ENCODE assay signal across 22 mouse cellular contexts in the genomic region with DNA sequence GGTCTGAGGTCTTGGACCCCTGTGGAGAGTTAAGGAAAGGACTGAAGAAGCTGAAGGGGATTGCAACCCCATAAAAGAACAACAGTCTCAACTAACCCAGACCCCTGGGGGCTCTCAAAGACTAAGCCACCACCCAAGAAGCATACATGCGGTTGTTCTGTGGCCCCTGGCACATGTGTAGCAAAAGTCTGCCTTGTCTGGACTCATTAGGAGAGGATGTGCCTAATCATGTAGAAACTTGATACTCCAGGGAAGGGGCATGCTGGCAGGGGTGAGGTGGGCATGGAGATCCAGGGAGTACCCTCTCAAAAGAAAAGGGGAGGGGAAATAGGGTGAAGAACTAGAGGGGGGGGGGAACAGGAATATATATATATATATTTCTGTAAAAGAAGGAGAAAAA.
A peak's percentile ranks its signal among the peaks of the same experiment; 100 is the strongest.
DNase-seq lines count a peak whose midpoint lies in the region; ATAC-seq and TF ChIP-seq lines count a peak whose summit lies in the region.
"Had no signal": no experiment of that assay in that cellular context is flagged by ENCODE, and none has a peak within 500 bp of the region (broad histone marks: within the 10 kb centered on the region; RNA-seq: fewer than 3 reads in every experiment).

No protein-coding gene starts in this region.

- no peak for ATAC-seq in midbrain, embryonic 11.5 days (ENCODE audit: low FRiP score)
- ATAC-seq in midbrain, postnatal 0 days (ENCODE audit: low FRiP score) = no peak
- ATAC-seq in limb, embryonic 12.5 days (ENCODE audit: insufficient number of reproducible peaks, insufficient read depth, low FRiP score, low TSS enrichment, low read depth) = 0 out of 2 replicates have a peak, but pooled peaks have one; percentile 42
- ATAC-seq in granulocyte monocyte progenitor cell, adult 5-6 weeks (replicated peaks; ENCODE audit: poor library complexity, severe bottlenecking) = no peak
- ATAC-seq: CD4-positive, CD25-positive, alpha-beta regulatory T cell, adult 4 months; forebrain, embryonic 15.5 days; inflammation-experienced regulatory T-cells, adult 6 months had no signal

- no peak for TF ChIP-seq CTCF in midbrain, postnatal 0 days (IDR thresholded peaks at IDR 0.05)

- WGBS in midbrain, embryonic 11.5 days = 39% methylated on average over 1 of the region's 1 CpGs
- WGBS in midbrain, postnatal 0 days = 43% methylated on average over 1 of the region's 1 CpGs
- WGBS in limb, embryonic 12.5 days = 29% methylated on average over 1 of the region's 1 CpGs

- no peaks in the 10 kb centered on the region for H3K36me3 ChIP-seq in midbrain, embryonic 11.5 days (ENCODE audit: control insufficient read depth, insufficient read depth, low read length)
- no peaks in the 10 kb centered on the region for H3K36me3 ChIP-seq in midbrain, postnatal 0 days (ENCODE audit: insufficient read depth, low read length)
- H3K36me3 ChIP-seq in limb, embryonic 12.5 days = no peaks in the 10 kb centered on the region
- H3K36me3 ChIP-seq: embryonic facial prominence, embryonic 13.5 days; forebrain, embryonic 15.5 days; G1E; heart, embryonic 12.5 days; hindbrain, embryonic 15.5 days had no signal

- no peak overlapping the region for H3K9ac ChIP-seq in midbrain, embryonic 11.5 days (ENCODE audit: low read length)
- no peak overlapping the region for H3K9ac ChIP-seq in midbrain, postnatal 0 days (replicated peaks; ENCODE audit: low read length, poor library complexity, severe bottlenecking)
- no peak overlapping the region for H3K9ac ChIP-seq in limb, embryonic 12.5 days (replicated peaks)
- H3K9ac ChIP-seq: embryonic facial prominence, embryonic 13.5 days; forebrain, embryonic 15.5 days; heart, embryonic 12.5 days; hindbrain, embryonic 15.5 days had no signal

- H3K4me2 ChIP-seq in midbrain, embryonic 11.5 days = no peak overlapping the region
- H3K4me2 ChIP-seq in midbrain, postnatal 0 days (ENCODE audit: low read depth, low read length, poor library complexity, severe bottlenecking) = no peak overlapping the region
- H3K4me2 ChIP-seq in limb, embryonic 12.5 days = no peak overlapping the region
- H3K4me2 ChIP-seq: embryonic facial prominence, embryonic 13.5 days; forebrain, embryonic 15.5 days; heart, embryonic 12.5 days; hindbrain, embryonic 15.5 days had no signal

- no peak overlapping the region for H3K4me3 ChIP-seq in midbrain, embryonic 11.5 days (ENCODE audit: low read depth, low read length)
- H3K4me3 ChIP-seq in midbrain, postnatal 0 days (ENCODE audit: low read depth, low read length) = no peak overlapping the region
- H3K4me3 ChIP-seq in limb, embryonic 12.5 days (replicated peaks) = no peak overlapping the region
- H3K4me3 ChIP-seq: embryonic facial prominence, embryonic 13.5 days; forebrain, embryonic 15.5 days; heart, embryonic 12.5 days; hindbrain, embryonic 15.5 days had no signal

- H3K4me1 ChIP-seq in midbrain, embryonic 11.5 days (ENCODE audit: control insufficient read depth, insufficient read depth, low read length) = no peaks in the 10 kb centered on the region
- H3K4me1 ChIP-seq in midbrain, postnatal 0 days (ENCODE audit: insufficient read depth, low read length) = no peaks in the 10 kb centered on the region
- H3K4me1 ChIP-seq in limb, embryonic 12.5 days (replicated peaks) = peaks cover 5% of the 10 kb centered on the region; the same call in 1 of the 2 replicates
- H3K4me1 ChIP-seq: embryonic facial prominence, embryonic 13.5 days; forebrain, embryonic 15.5 days; heart, embryonic 12.5 days; hindbrain, embryonic 15.5 days had no signal

- peak; percentile 0 for DNase-seq in embryo, embryonic 10.5 days (ENCODE audit: low spot score)
- DNase-seq in embryo, embryonic 10 days (ENCODE audit: low spot score) = no peak
- peak; percentile 57 for DNase-seq in midbrain, embryonic 11.5 days (ENCODE audit: low spot score, missing footprints)
- DNase-seq in midbrain, postnatal 0 days (ENCODE audit: low spot score) = no peak
- DNase-seq in thymus, adult 18-20 months = no peak
- DNase-seq: adrenal gland, adult 8-10 months; adrenal gland, postnatal 36 days; B cell, adult 2 months; cerebellum, adult 11 months; cerebellum, adult 8-10 months; cerebellum, postnatal 14 days; gastrocnemius, postnatal 14 days; heart, postnatal 36 days had no signal

- H3K9me3 ChIP-seq in midbrain, embryonic 11.5 days (ENCODE audit: control insufficient read depth, low read length) = no peaks in the 10 kb centered on the region
- no peaks in the 10 kb centered on the region for H3K9me3 ChIP-seq in midbrain, postnatal 0 days (ENCODE audit: low read length)
- H3K9me3 ChIP-seq in limb, embryonic 12.5 days = no peaks in the 10 kb centered on the region
- H3K9me3 ChIP-seq: embryonic facial prominence, embryonic 13.5 days; forebrain, embryonic 15.5 days; G1E; heart, embryonic 12.5 days; hindbrain, embryonic 15.5 days had no signal

- no peaks in the 10 kb centered on the region for H3K27me3 ChIP-seq in midbrain, embryonic 11.5 days (ENCODE audit: control insufficient read depth, insufficient read depth, low read length)
- no peaks in the 10 kb centered on the region for H3K27me3 ChIP-seq in midbrain, postnatal 0 days (ENCODE audit: insufficient read depth, low read length)
- H3K27me3 ChIP-seq in limb, embryonic 12.5 days = no peaks in the 10 kb centered on the region
- H3K27me3 ChIP-seq: embryonic facial prominence, embryonic 13.5 days; forebrain, embryonic 15.5 days; heart, embryonic 12.5 days; hindbrain, embryonic 15.5 days had no signal

- no peak overlapping the region for H3K27ac ChIP-seq in midbrain, embryonic 11.5 days (ENCODE audit: low read depth, low read length)
- no peak overlapping the region for H3K27ac ChIP-seq in midbrain, postnatal 0 days (ENCODE audit: low read depth, low read length)
- H3K27ac ChIP-seq in limb, embryonic 12.5 days = no peak overlapping the region
- H3K27ac ChIP-seq: embryonic facial prominence, embryonic 13.5 days; forebrain, embryonic 15.5 days; hindbrain, embryonic 15.5 days had no signal

Comparison
In these comparisons a context has a peak if more than half of its experiments do, and no peak if none do; other contexts are left out.
1. DNase-seq: peak in embryo, embryonic 10.5 days (single experiment) and midbrain, embryonic 11.5 days (single experiment); none in embryo, embryonic 10 days (single experiment), midbrain, postnatal 0 days (single experiment) and thymus, adult 18-20 months (0 of 2).